Mouse (Mus musculus): Measurements from ENCODE around the gene Rbpj. TPM values are rescaled to one million over a fixed set of nuclear protein-coding genes. Genes with fewer than 3 reads are reported as not detected.

The Rbpj gene
- total and polyA plus RNA-seq, 2 experiments from 2014 or later = 17.6 to 22.4 TPM

DNA sequence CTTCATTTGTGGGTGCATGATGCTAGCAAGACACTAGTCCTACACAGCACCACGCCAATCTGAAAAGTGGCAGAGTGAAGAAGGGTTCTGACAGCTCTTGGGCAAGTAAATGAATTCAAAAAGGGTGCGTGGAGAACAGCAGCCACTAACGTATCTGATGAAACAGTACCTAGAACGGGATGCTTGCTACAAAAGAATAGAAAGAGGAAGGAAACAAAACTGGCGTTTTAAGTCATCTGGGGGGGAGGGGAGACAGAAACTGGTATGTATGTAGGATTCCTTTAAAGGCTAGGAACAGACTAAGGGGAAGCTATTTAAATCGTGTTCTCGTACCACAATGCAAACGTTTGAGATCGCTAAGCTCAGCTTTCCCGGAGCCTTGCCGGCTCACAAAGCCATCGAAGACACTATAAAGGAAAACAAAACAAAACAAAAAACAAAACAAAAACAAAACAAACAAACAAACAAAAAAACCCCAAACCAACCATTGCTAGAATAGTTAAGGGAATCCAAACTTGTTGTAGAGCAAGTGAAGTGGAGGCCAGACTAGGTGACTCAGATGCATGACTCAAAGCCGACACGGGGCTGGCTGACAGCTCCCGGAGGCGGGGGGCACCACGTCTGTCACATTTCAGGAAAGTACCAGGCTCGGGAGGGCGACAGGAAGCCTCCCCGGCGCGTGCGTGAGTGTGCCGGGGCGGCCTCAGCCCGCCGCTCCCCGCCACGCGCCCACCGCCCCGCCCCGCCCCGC lies 122.6 kb downstream of the Rbpj start:
- under 1% methylated on average over 19 of the region's 34 CpGs for WGBS
- peak; percentile 45 for ATAC-seq
- Histone ChIP-seq H3K9ac (replicated peaks; ENCODE audit: low read length) (peak overlapping the region; percentile 89), H3K4me2 (ENCODE audit: low read depth, low read length) (peak overlapping the region; percentile 92), H3K9me3 (ENCODE audit: low read length) (no peaks in the 10 kb centered on the region), H3K4me1 (ENCODE audit: insufficient read depth, low read length) (peaks cover 9% of the 10 kb centered on the region), H3K36me3 (ENCODE audit: insufficient read depth, low read length) (no peaks in the 10 kb centered on the region), H3K27ac (peak overlapping the region; percentile 99), H3K4me3 (ENCODE audit: low read length) (peak overlapping the region; percentile 85), H3K27me3 (ENCODE audit: insufficient read depth, low read length) (no peaks in the 10 kb centered on the region)
- peak; percentile 46 for DNase-seq (ENCODE audit: low spot score)
- no peak for TF ChIP-seq CTCF (IDR thresholded peaks at IDR 0.05; ENCODE audit: low read depth)

DNA sequence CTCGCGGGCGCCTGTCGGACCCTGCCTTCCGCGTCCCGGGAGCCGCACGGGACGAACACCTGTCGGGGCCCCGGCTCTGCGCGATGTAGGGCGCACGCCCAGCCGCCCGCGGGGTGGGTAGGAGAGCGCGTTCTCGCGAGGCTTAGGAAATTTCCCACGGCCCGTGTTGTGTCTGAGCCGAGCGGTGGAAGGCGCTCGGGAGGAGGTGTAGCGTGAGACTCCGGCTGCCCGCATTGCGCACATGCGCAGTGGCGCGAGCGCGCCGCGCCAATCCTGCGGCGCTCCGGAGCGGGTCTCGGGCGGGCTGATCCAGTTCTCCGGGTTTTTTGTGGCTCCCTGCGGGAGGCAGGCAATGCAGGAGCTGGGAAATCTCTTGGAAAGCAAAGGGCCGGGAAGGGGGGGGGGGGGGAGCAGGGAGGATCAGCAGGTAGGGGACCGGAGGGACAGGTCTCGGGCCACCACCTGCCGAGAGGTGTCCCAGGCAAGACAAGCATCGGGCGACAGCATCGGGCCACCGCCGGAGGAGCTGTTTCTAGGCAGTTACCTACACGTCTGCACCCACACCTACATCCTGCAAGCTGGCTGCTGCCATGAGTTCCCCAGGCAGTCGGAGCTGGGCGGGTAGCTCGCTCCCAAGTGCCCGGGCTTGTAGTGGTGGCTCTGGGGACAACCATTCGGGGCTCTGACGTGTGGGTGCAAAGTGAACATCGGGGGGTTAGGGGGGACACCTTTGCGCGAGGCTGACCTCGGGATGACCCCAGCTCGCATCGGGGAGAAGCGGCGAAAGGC lies 123.4 kb downstream of the Rbpj start:
- H3K9me3 ChIP-seq (ENCODE audit: low read length) = no peaks in the 10 kb centered on the region
- H3K4me2 ChIP-seq (ENCODE audit: low read depth, low read length) = peak overlapping the region; percentile 92
- H3K27ac ChIP-seq = peak overlapping the region; percentile 99
- DNase-seq (ENCODE audit: low spot score) = peak; percentile 99
- no peaks in the 10 kb centered on the region for H3K27me3 ChIP-seq (ENCODE audit: insufficient read depth, low read length)
- TF ChIP-seq CTCF (IDR thresholded peaks at IDR 0.05; ENCODE audit: low read depth) = no peak; the same call in 1 of the 2 replicates
- peaks cover 13% of the 10 kb centered on the region for H3K4me1 ChIP-seq (ENCODE audit: insufficient read depth, low read length)
- under 1% methylated on average over 70 of the region's 72 CpGs for WGBS
- H3K36me3 ChIP-seq (ENCODE audit: insufficient read depth, low read length) = no peaks in the 10 kb centered on the region
- peak; percentile 92 for ATAC-seq
- peak overlapping the region; percentile 85 for H3K4me3 ChIP-seq (ENCODE audit: low read length)
- H3K9ac ChIP-seq (replicated peaks; ENCODE audit: low read length) = peak overlapping the region; percentile 89

DNA sequence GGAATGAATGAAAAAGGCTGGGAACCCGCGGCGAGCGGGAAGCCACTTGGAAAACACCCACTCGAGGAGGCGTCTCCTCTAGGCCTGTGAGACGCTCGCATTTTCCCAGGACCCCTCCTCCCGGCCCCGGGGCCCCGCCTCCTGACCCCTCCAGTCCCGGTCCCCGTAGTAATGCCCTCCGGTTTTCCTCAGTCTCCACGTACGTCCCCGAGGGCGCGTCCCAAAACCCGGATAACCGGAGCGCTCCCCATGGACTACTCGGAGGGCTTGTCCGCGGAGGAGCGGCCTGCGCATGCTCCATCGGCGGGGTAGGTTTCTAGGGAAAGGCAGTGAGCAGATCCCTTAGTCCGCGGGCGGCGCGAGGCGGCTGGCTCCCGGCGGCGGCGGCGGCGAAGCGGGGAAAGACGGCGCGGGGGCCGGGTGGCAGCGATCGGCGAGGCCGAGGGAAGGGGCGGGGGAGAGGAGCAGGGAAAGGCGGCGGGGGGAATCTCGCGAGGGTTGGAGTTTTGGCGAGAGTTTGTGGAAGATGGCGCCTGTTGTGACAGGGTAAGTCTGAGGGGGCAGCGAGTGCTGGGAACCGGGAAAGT lies 124.3 kb downstream of the Rbpj start:
- H3K4me1 ChIP-seq (ENCODE audit: insufficient read depth, low read length) = peaks cover 15% of the 10 kb centered on the region
- no peaks in the 10 kb centered on the region for H3K9me3 ChIP-seq (ENCODE audit: low read length)
- ATAC-seq = peak; percentile 88
- H3K27me3 ChIP-seq (ENCODE audit: insufficient read depth, low read length) = no peaks in the 10 kb centered on the region
- peak; percentile 98 for DNase-seq (ENCODE audit: low spot score)
- peak overlapping the region; percentile 85 for H3K4me3 ChIP-seq (ENCODE audit: low read length)
- TF ChIP-seq CTCF (IDR thresholded peaks at IDR 0.05; ENCODE audit: low read depth) = no peak
- H3K9ac ChIP-seq (replicated peaks; ENCODE audit: low read length) = peak overlapping the region; percentile 89
- no peaks in the 10 kb centered on the region for H3K36me3 ChIP-seq (ENCODE audit: insufficient read depth, low read length)
- WGBS = 1% methylated on average over 51 of the region's 59 CpGs
- H3K27ac ChIP-seq = peak overlapping the region; percentile 99
- H3K4me2 ChIP-seq (ENCODE audit: low read depth, low read length) = peak overlapping the region; percentile 92

DNA sequence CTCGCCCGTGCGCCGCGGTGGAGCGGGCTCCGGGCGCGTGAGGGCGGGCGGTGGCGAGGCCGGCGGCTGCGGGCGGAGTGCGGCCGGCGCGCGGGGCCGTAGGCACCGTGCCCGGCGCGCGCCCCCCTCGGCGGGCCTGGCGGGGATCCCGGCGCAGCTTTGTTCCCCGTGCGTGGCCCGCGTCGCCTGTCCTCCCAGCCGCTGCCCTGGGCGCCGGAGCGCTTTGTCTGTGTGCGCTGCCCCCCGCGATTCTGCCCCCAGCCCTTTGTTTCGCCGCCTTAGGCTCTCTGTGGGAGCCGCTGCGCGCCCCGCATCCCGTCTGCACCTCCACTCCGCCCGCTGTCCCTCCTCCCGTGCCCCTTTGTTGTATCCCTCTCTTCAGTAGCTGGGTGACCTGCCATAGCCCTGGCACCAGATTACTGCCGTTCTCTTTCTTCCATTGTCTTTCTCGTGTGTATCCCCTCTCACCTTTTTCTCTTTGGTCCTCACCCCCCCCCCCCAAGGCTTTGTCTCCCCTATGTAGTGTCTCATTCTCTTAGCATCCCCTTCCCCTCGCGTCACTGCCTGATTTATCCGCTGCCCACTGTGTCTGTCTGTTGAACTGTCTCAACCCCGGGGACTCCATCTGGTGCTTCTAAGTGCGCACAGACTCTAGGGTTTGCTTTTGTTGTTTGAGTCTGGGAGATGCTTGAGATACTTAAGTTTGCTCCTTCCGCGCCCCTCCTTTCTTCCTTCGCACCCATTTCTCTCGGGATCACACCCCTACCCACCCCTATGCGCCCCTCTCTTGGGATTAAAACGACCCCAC lies 125.1 kb downstream of the Rbpj start:
- Histone ChIP-seq H3K9ac (replicated peaks; ENCODE audit: low read length) (peak overlapping the region; percentile 89), H3K9me3 (ENCODE audit: low read length) (no peaks in the 10 kb centered on the region), H3K4me2 (ENCODE audit: low read depth, low read length) (peak overlapping the region; percentile 92), H3K27ac (peak overlapping the region; percentile 99), H3K36me3 (ENCODE audit: insufficient read depth, low read length) (no peaks in the 10 kb centered on the region), H3K4me1 (ENCODE audit: insufficient read depth, low read length) (peaks cover 15% of the 10 kb centered on the region), H3K27me3 (ENCODE audit: insufficient read depth, low read length) (no peaks in the 10 kb centered on the region), H3K4me3 (ENCODE audit: low read length) (peak overlapping the region; percentile 85)
- 0% methylated on average over 29 of the region's 67 CpGs for WGBS
- TF ChIP-seq CTCF (IDR thresholded peaks at IDR 0.05; ENCODE audit: low read depth) = no peak
- DNase-seq (ENCODE audit: low spot score) = peak; percentile 66
- peak; percentile 3; the same call in 1 of the 2 replicates for ATAC-seq

DNA sequence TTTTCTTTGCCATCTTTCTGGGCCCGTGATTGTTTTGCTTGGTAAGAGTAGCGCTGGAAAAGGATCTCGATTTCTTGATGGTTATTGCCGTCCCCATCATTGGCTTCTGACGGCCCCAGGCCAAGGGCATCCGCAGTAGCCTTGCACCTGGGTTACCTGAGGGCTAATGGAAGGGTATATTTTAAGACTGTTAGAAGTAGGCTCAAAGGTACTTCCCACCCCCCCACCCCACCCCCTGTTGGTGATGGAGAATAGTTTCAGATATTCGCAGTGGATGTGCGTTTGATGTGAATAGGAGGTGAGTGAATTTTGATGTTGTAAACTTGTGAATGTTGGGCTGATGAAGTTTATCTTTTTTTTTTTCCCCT lies 125.7 kb downstream of the Rbpj start:
- H3K4me1 ChIP-seq (ENCODE audit: insufficient read depth, low read length) = peaks cover 15% of the 10 kb centered on the region
- peak overlapping the region; percentile 99; the same call in 1 of the 2 replicates for H3K27ac ChIP-seq
- H3K4me3 ChIP-seq (ENCODE audit: low read length) = peak overlapping the region; percentile 85
- no peaks in the 10 kb centered on the region for H3K36me3 ChIP-seq (ENCODE audit: insufficient read depth, low read length)
- H3K9ac ChIP-seq (replicated peaks; ENCODE audit: low read length) = peak overlapping the region; percentile 89
- 0 out of 2 replicates have a peak, but pooled peaks have one; percentile 7 for TF ChIP-seq CTCF (IDR thresholded peaks at IDR 0.05; ENCODE audit: low read depth)
- peak overlapping the region; percentile 92 for H3K4me2 ChIP-seq (ENCODE audit: low read depth, low read length)
- WGBS = under 1% methylated on average over 8 of the region's 8 CpGs
- no peak for ATAC-seq
- H3K9me3 ChIP-seq (ENCODE audit: low read length) = no peaks in the 10 kb centered on the region
- no peak for DNase-seq (ENCODE audit: low spot score)
- no peaks in the 10 kb centered on the region for H3K27me3 ChIP-seq (ENCODE audit: insufficient read depth, low read length)

Data from hindbrain, postnatal 0 days (tissue).